Mouse (Mus musculus) liver, embryonic 14.5 days (tissue): Measurements from ENCODE around the gene Tub. TPM values are rescaled to one million over a fixed set of nuclear protein-coding genes. Genes with fewer than 3 reads are reported as not detected.

Experiments used
- ATAC-seq: fragments of 200-750 bp; cut with Nextera tagmentation; 2 replicates; pipeline ENCODE4 v1.8.0; 2017; ENCODE audit warnings: moderate number of reproducible peaks, mild to moderate bottlenecking, moderate library complexity; ENCODE audit not compliant: insufficient read depth
- DNase-seq, 3 experiments: peaks; one replicate each; pipeline ENCODE4 v3.0.0-alpha.2; 2012 to 2013; ENCODE audit warnings: low read depth in 3 of 3, low spot score in 3 of 3
- H3K27ac ChIP-seq: fragments of 300-500 bp; sonication (generic); 2 replicates; pipeline ENCODE4 v1.5.1; 2014; ENCODE audit warnings: moderate library complexity, mild to moderate bottlenecking, control low read depth, inconsistent platforms
- H3K27me3 ChIP-seq: fragments of 300-500 bp; sonication (generic); 2 replicates; pipeline ENCODE4 v1.6.1; 2014; ENCODE audit warnings: mild to moderate bottlenecking, low read length, moderate library complexity; ENCODE audit not compliant: control insufficient read depth, insufficient read depth
- H3K36me3 ChIP-seq: fragments of 300-500 bp; sonication (generic); replicated peaks from 2 replicates; pipeline ENCODE4 v1.6.1; 2014; ENCODE audit warnings: low read depth; ENCODE audit not compliant: control insufficient read depth, insufficient read depth
- H3K4me1 ChIP-seq, 2 experiments: fragments of 200-500 bp in 1 of 2; fragments of 300-500 bp in 1 of 2; sonication (generic) in 1 of 2; replicated peaks; 2 replicates each; pipeline ENCODE4 v1.6.1; 2012 to 2014; ENCODE audit warnings: antibody characterized with exemption in 1 of 2, inconsistent platforms in 1 of 2, low read length in 1 of 2; ENCODE audit not compliant: control insufficient read depth in 2 of 2, insufficient read depth in 2 of 2
- H3K4me2 ChIP-seq: fragments of 300-500 bp; sonication (generic); 2 replicates; pipeline ENCODE4 v1.6.1; 2014; ENCODE audit warnings: low read depth, mild to moderate bottlenecking, control low read depth, moderate library complexity
- H3K4me3 ChIP-seq, 2 experiments: fragments of 200-500 bp in 1 of 2; fragments of 300-500 bp in 1 of 2; sonication (generic) in 1 of 2; 2 replicates each; pipeline ENCODE4 v1.5.1; 2012 to 2014; ENCODE audit warnings: low read depth in 2 of 2, low read length in 2 of 2, mild to moderate bottlenecking in 2 of 2, control low read depth in 1 of 2, inconsistent platforms in 1 of 2, moderate library complexity in 1 of 2; ENCODE audit not compliant: insufficient read depth in 1 of 2
- H3K9ac ChIP-seq: fragments of 300-500 bp; sonication (generic); replicated peaks from 2 replicates; pipeline ENCODE4 v1.6.1; 2014; ENCODE audit warnings: mild to moderate bottlenecking, control low read depth, moderate library complexity
- H3K9me3 ChIP-seq: fragments of 300-500 bp; sonication (generic); 2 replicates; pipeline ENCODE4 v1.6.1; 2016; ENCODE audit warnings: low read length, mixed read lengths; ENCODE audit not compliant: control insufficient read depth
- CTCF ChIP-seq: IDR thresholded peaks from 2 replicates; pipeline ENCODE4 v1.5.1; 2016; ENCODE audit warnings: antibody characterized with exemption, low read depth, control low read depth
- EP300 ChIP-seq: IDR thresholded peaks from 2 replicates; pipeline ENCODE4 v1.6.1; 2016; ENCODE audit warnings: antibody characterized with exemption, low read depth
- WGBS: fragments of 180-500 bp; shearing (Covaris S2); extraction: QIAGEN DNeasy Blood & Tissue Kit; methylation state at CpG from one replicate; pipeline ENCODE4 v1.1.7; 2014; ENCODE audit not compliant: insufficient replicate concordance; 5-methylcytosine and 5-hydroxymethylcytosine counted together
- polyA plus RNA-seq, 2 experiments: library from polyadenylated mRNA; depleted of rRNA in 1 of 2; stranded (reverse) in 1 of 2; unstranded in 1 of 2; fragments of >200 nt; fragmentation: Nextera tagmentation in 1 of 2; extraction: Ambion mirVana in 1 of 2; gene quantifications; 2 replicates each; pipeline versions ENCODE4 v1.2.1 to v1.2.3; 2012 to 2014

Gene Tub
- polyA plus RNA-seq, 2 experiments, result 0.06 TPM; not detected in 1

- H3K36me3 ChIP-seq, result peaks cover 28% of the 10 kb centered on the region
- no peak for TF ChIP-seq EP300
- TF ChIP-seq CTCF, result peak; percentile 75
Measured at GRCm38 (mm10) chr7:108944002-108944401, 6.1 kb upstream of the Tub start.

DNA sequence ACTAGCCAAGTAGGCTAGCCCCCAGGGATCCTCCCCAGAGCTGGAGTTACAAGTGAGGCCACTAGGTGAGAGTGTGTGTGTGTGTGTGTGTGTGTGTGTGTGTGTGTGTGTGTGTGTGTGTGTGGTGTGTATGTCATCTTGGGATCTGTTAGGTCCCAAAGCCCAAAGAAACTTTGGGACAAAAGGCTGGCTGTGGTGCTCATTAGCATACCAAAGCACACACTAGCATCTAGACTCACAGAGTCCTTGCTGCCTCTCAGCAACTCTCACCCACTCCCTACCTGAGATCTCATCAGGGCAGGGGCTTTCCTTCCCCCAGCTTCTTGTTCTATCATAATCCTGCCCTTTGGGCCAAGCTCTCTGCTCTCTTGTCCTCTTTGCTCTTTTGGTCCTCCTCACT, 1.5 kb upstream of the Tub start:
- Histone ChIP-seq H3K4me1 (no peaks in the 10 kb centered on the region), H3K36me3 (no peaks in the 10 kb centered on the region; the same call in none of the 2 replicates), H3K27ac (no peak overlapping the region), H3K4me3 (no peak overlapping the region), H3K27me3 (peaks cover 39% of the 10 kb centered on the region), H3K9me3 (no peaks in the 10 kb centered on the region), H3K9ac (no peak overlapping the region), H3K4me2 (no peak overlapping the region)
- DNase-seq (no peak), ATAC-seq (no peak)
- TF ChIP-seq EP300 (no peak), CTCF (no peak)

More at GRCm38 (mm10) chr7:108944002-108944401, 6.1 kb upstream of the Tub start:
- WGBS, result 8% methylated on average over 2 of the region's 2 CpGs
- H3K9ac ChIP-seq, result no peak overlapping the region
- H3K4me3 ChIP-seq, result no peak overlapping the region
- no peaks in the 10 kb centered on the region for H3K4me1 ChIP-seq
- ATAC-seq, result peak; percentile 60
- no peak overlapping the region for H3K27ac ChIP-seq
- no peaks in the 10 kb centered on the region for H3K9me3 ChIP-seq
- peak; percentile 39 to 50 (median 41) for DNase-seq
- H3K4me2 ChIP-seq, result no peak overlapping the region
- H3K27me3 ChIP-seq, result no peaks in the 10 kb centered on the region

DNA sequence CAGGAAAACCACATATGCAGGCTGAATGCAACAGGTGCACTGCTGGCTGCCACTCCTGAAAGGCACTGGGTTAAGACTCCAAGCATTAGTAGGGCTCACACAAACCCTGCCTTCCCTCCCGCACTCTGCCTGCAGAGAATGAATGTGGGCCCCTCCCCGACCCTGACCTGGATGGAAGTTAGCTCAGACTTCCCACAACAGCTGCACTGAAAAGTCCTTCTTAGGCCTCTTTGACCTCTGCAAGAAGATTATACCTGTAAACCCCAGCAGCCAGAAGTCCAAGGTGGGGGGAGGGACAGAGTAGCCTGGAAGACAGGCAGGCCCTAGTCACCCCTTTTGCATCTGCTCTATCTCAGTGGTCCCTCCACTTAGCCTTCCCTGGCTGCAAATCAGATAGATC, 837 bp upstream of the Tub start:
- H3K4me1 ChIP-seq, result no peaks in the 10 kb centered on the region
- H3K27ac ChIP-seq, result no peak overlapping the region
- no peak overlapping the region for H3K9ac ChIP-seq
- no peak overlapping the region for H3K4me3 ChIP-seq
- TF ChIP-seq EP300, result no peak
- TF ChIP-seq CTCF, result no peak
- no peak overlapping the region for H3K4me2 ChIP-seq
- ATAC-seq, result no peak
- no peaks in the 10 kb centered on the region for H3K9me3 ChIP-seq
- H3K36me3 ChIP-seq, result no peaks in the 10 kb centered on the region; the same call in none of the 2 replicates
- peaks cover 39% of the 10 kb centered on the region for H3K27me3 ChIP-seq
- DNase-seq, result no peak
- WGBS, result 46% methylated on average over 2 of the region's 2 CpGs

- no peak for TF ChIP-seq EP300
- no peak for TF ChIP-seq CTCF
Measured at GRCm38 (mm10) chr7:108950762-108951331, 709 bp downstream of the Tub start.

GRCm38 (mm10) chr7:108952801-108953200, 2.7 kb downstream of the Tub start:
- DNase-seq, result no peak
- no peaks in the 10 kb centered on the region for H3K9me3 ChIP-seq
- no peak overlapping the region for H3K4me3 ChIP-seq
- H3K9ac ChIP-seq, result no peak overlapping the region
- no peaks in the 10 kb centered on the region for H3K36me3 ChIP-seq
- no peak overlapping the region for H3K27ac ChIP-seq
- H3K4me2 ChIP-seq, result no peak overlapping the region
- no peak for ATAC-seq
- H3K4me1 ChIP-seq, result no peaks in the 10 kb centered on the region
- no peak for TF ChIP-seq CTCF
- TF ChIP-seq EP300, result no peak
- H3K27me3 ChIP-seq, result peaks cover 39% of the 10 kb centered on the region
- WGBS, result 38% methylated on average over 6 of the region's 6 CpGs

More at GRCm38 (mm10) chr7:108950762-108951331, 709 bp downstream of the Tub start:
- H3K27me3 ChIP-seq, result peaks cover 39% of the 10 kb centered on the region
- no peak overlapping the region for H3K4me3 ChIP-seq
- no peaks in the 10 kb centered on the region for H3K4me1 ChIP-seq
- ATAC-seq (no peak), DNase-seq (no peak)
- no peaks in the 10 kb centered on the region for H3K9me3 ChIP-seq
- H3K4me2 ChIP-seq, result peak overlapping the region; percentile 24
- whole genome bisulfite sequencing, result 3% methylated on average over 52 of the region's 52 CpGs
- no peak overlapping the region for H3K9ac ChIP-seq
- H3K27ac ChIP-seq, result no peak overlapping the region
- no peaks in the 10 kb centered on the region for H3K36me3 ChIP-seq
